Mouse (Mus musculus): Measurements from ENCODE around the gene Mlh3.

Gene Mlh3

DNA sequence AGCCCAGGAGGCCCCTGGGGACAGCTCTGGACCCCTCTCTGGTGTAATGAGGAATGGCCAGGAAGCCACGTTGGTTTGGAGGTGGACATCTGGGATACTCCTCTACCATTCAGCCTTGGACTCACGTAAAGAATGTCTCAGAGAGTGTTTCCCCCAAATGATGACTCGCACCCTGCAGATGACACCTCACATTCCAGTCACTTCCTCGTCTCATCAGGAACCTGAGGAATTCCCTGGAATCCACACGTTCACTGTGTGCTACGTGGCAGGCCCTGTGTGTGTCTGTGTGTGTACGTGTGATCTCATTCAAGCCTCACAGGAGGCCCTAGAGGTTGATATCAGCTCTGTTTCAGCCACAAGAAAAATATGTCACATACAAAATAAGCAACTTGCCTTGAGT is 84.0 kb downstream of the Mlh3 start:
- DNase-seq (ENCODE audit: low spot score) = no peak

- no peak for DNase-seq (ENCODE audit: low spot score)
Observed at GRCm38 (mm10) chr12:85185810-85186209, 84.6 kb downstream of the Mlh3 start.
